Mouse (Mus musculus) liver, embryonic 14.5 days (tissue): Measurements from ENCODE around the gene Fam173a. TPM values are rescaled to one million over a fixed set of nuclear protein-coding genes. Genes with fewer than 3 reads are reported as not detected.

ENCODE experiments used
- ATAC-seq: fragments of 200-750 bp; cut with Nextera tagmentation; 2 replicates; pipeline ENCODE4 v1.8.0; 2017; ENCODE audit warnings: moderate number of reproducible peaks, mild to moderate bottlenecking, moderate library complexity; ENCODE audit not compliant: insufficient read depth
- DNase-seq, 3 experiments: peaks; one replicate each; pipeline ENCODE4 v3.0.0-alpha.2; 2012 to 2013; ENCODE audit warnings: low read depth in 3 of 3, low spot score in 3 of 3
- H3K27ac ChIP-seq: fragments of 300-500 bp; sonication (generic); 2 replicates; pipeline ENCODE4 v1.5.1; 2014; ENCODE audit warnings: moderate library complexity, mild to moderate bottlenecking, control low read depth, inconsistent platforms
- H3K27me3 ChIP-seq: fragments of 300-500 bp; sonication (generic); 2 replicates; pipeline ENCODE4 v1.6.1; 2014; ENCODE audit warnings: mild to moderate bottlenecking, low read length, moderate library complexity; ENCODE audit not compliant: control insufficient read depth, insufficient read depth
- H3K36me3 ChIP-seq: fragments of 300-500 bp; sonication (generic); replicated peaks from 2 replicates; pipeline ENCODE4 v1.6.1; 2014; ENCODE audit warnings: low read depth; ENCODE audit not compliant: control insufficient read depth, insufficient read depth
- H3K4me1 ChIP-seq, 2 experiments: fragments of 200-500 bp in 1 of 2; fragments of 300-500 bp in 1 of 2; sonication (generic) in 1 of 2; replicated peaks; 2 replicates each; pipeline ENCODE4 v1.6.1; 2012 to 2014; ENCODE audit warnings: antibody characterized with exemption in 1 of 2, inconsistent platforms in 1 of 2, low read length in 1 of 2; ENCODE audit not compliant: control insufficient read depth in 2 of 2, insufficient read depth in 2 of 2
- H3K4me2 ChIP-seq: fragments of 300-500 bp; sonication (generic); 2 replicates; pipeline ENCODE4 v1.6.1; 2014; ENCODE audit warnings: low read depth, mild to moderate bottlenecking, control low read depth, moderate library complexity
- H3K4me3 ChIP-seq, 2 experiments: fragments of 200-500 bp in 1 of 2; fragments of 300-500 bp in 1 of 2; sonication (generic) in 1 of 2; 2 replicates each; pipeline ENCODE4 v1.5.1; 2012 to 2014; ENCODE audit warnings: low read depth in 2 of 2, low read length in 2 of 2, mild to moderate bottlenecking in 2 of 2, control low read depth in 1 of 2, inconsistent platforms in 1 of 2, moderate library complexity in 1 of 2; ENCODE audit not compliant: insufficient read depth in 1 of 2
- H3K9ac ChIP-seq: fragments of 300-500 bp; sonication (generic); replicated peaks from 2 replicates; pipeline ENCODE4 v1.6.1; 2014; ENCODE audit warnings: mild to moderate bottlenecking, control low read depth, moderate library complexity
- H3K9me3 ChIP-seq: fragments of 300-500 bp; sonication (generic); 2 replicates; pipeline ENCODE4 v1.6.1; 2016; ENCODE audit warnings: low read length, mixed read lengths; ENCODE audit not compliant: control insufficient read depth
- CTCF ChIP-seq: IDR thresholded peaks from 2 replicates; pipeline ENCODE4 v1.5.1; 2016; ENCODE audit warnings: antibody characterized with exemption, low read depth, control low read depth
- EP300 ChIP-seq: IDR thresholded peaks from 2 replicates; pipeline ENCODE4 v1.6.1; 2016; ENCODE audit warnings: antibody characterized with exemption, low read depth
- WGBS: fragments of 180-500 bp; shearing (Covaris S2); extraction: QIAGEN DNeasy Blood & Tissue Kit; methylation state at CpG from one replicate; pipeline ENCODE4 v1.1.7; 2014; ENCODE audit not compliant: insufficient replicate concordance; 5-methylcytosine and 5-hydroxymethylcytosine counted together
- polyA plus RNA-seq, 2 experiments: library from polyadenylated mRNA; depleted of rRNA in 1 of 2; stranded (reverse) in 1 of 2; unstranded in 1 of 2; fragments of >200 nt; fragmentation: Nextera tagmentation in 1 of 2; extraction: Ambion mirVana in 1 of 2; gene quantifications; 2 replicates each; pipeline versions ENCODE4 v1.2.1 to v1.2.3; 2012 to 2014

The Fam173a gene
- polyA plus RNA-seq, 2 experiments = 46.6 to 57.2 TPM

DNA sequence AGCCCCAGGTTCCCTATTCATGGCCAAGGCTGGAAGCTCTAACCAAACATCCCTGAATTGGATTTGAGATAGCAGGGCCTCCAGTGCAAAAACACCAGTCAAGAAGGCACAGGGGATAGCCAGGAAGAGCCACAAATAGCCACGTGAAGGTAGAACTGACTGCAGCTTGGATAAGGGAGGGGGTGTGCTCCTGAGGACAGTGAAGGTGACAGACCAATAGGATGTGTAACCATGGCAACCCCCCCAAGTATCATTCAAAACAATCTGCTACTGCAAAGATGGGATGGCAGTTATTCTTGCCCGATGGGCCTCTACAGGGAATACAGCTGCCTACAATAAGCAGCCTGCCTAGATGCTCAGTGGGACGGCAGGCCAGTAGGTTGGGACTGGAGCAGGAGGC lies 44.8 kb upstream of the Fam173a start:
- Histone ChIP-seq H3K36me3 (peaks cover 32% of the 10 kb centered on the region), H3K27ac (no peak overlapping the region), H3K4me2 (no peak overlapping the region), H3K9ac (no peak overlapping the region), H3K4me1 (peaks cover 3 to 6% of the 10 kb centered on the region in 2 experiments; a peak in 1 of 4 replicates), H3K9me3 (no peaks in the 10 kb centered on the region), H3K4me3 (no peak overlapping the region), H3K27me3 (no peaks in the 10 kb centered on the region)
- no peak for TF ChIP-seq CTCF
- no peak for TF ChIP-seq EP300
- 51% methylated on average over 3 of the region's 3 CpGs for WGBS
- DNase-seq (no peak), ATAC-seq (no peak)

DNA sequence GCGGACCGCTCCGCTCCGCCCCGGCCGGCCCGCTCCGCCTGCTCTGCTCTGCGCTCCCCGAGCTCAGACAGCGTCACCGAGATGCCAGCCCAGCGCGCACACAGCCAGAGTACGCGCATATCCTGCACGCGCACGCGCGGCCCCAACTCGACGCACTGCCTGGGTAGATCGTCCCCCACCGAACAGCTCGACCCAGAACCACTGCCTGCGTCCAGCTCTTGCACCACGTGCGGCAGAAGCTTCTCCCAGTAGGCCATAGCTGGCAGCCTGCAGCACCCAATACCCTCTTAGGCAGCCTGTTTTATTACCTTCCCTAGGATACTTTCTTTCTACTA lies 44.3 kb upstream of the Fam173a start, which contains the start of gene Rhbdl1:
Gene Rhbdl1, minus strand, starts transcription at position 220 of the 335 bp plus-strand sequence.
- WGBS = 10% methylated on average over 24 of the region's 29 CpGs
- H3K4me1 ChIP-seq = peaks cover 3 to 6% of the 10 kb centered on the region in 2 experiments; a peak in 1 of 4 replicates
- H3K4me3 ChIP-seq = peak within 1 kb of the TSS in 1 of 2 experiments; percentile 23; a peak in 2 of 4 replicates
- H3K9me3 ChIP-seq = no peaks in the 10 kb centered on the region
- H3K36me3 ChIP-seq = peaks cover 32% of the 10 kb centered on the region
- no peak for DNase-seq
- H3K4me2 ChIP-seq = peak within 1 kb of the TSS; percentile 53
- H3K27me3 ChIP-seq = no peaks in the 10 kb centered on the region
- H3K27ac ChIP-seq = no peak within 1 kb of the TSS
- peak within 1 kb of the TSS; percentile 7; the same call in 1 of the 2 replicates for H3K9ac ChIP-seq
- no peak for ATAC-seq
- TF ChIP-seq EP300 (no peak), CTCF (no peak)

DNA sequence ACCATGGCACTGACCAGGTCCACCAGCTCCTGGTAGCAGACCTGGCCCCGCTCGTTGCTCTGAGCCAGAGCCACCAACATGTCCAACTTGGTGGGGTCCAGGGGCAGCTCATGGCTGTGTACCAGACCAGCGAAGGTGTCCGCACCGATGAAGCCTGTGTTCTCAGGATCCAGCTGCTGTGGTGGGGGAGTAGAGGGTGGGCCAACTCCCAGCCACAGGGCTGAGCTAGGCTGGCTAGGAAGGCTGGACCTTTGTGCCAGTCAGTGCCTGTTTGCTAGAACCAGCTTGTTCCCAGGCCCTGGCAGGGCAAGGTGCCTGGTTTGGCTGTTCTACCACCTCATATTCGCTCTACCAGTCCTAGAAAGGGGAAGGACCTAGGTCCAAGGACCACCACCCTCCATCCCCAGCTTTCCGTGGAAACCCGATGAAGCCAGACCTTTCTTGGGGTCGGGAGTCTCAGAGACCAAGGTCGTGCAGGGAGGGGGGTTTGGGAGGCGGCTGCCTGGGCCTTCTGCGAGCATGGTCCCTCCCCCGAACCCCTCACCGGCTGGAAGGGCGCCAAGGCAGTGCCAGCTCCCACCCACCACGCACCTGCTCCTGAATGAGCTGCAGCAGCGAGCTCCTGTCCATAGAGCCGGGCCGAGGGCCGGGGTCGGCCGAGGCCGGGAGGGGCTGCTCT lies 43.8 kb upstream of the Fam173a start:
- no peak for DNase-seq
- H3K4me3 ChIP-seq = peak overlapping the region in 1 of 2 experiments; percentile 23; a peak in 2 of 4 replicates

DNA sequence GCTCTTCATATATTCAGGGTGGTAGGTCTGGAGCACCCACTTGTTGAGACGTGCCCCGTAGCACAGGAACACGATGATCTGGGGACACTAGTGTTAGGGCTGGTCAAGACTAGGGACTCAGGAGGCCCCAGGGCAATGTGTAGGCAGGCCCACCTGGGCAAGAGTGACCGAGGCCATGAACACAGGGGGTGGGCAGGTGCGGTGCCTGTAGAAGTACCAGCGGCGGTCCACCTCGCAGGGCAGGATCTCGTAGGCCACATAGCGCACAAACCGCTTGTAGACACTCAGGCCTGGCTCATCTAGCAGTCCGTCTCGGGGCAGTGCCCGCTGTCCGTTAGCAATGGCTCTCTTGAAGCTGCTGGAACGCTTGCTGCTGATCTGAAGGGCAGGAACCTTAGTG lies 43.1 kb upstream of the Fam173a start:
- Histone ChIP-seq H3K4me1 (peaks cover 9 to 13% of the 10 kb centered on the region in 2 experiments), H3K4me2 (no peak overlapping the region), H3K9ac (no peak overlapping the region), H3K27ac (no peak overlapping the region), H3K27me3 (no peaks in the 10 kb centered on the region), H3K9me3 (no peaks in the 10 kb centered on the region), H3K36me3 (peaks cover 27% of the 10 kb centered on the region), H3K4me3 (no peak overlapping the region)
- DNase-seq (no peak), ATAC-seq (no peak)
- 81% methylated on average over 16 of the region's 16 CpGs for WGBS
- no peak for TF ChIP-seq CTCF
- TF ChIP-seq EP300 = no peak

More for the DNA sequence above, 43.8 kb upstream of the Fam173a start:
- Histone ChIP-seq H3K9ac (peak overlapping the region; percentile 7; the same call in 1 of the 2 replicates), H3K27me3 (no peaks in the 10 kb centered on the region), H3K4me2 (peak overlapping the region; percentile 53), H3K36me3 (peaks cover 29% of the 10 kb centered on the region), H3K4me1 (peaks cover 7 to 9% of the 10 kb centered on the region in 2 experiments), H3K9me3 (no peaks in the 10 kb centered on the region), H3K27ac (no peak overlapping the region)
- no peak for ATAC-seq
- WGBS = 26% methylated on average over 21 of the region's 23 CpGs
- TF ChIP-seq CTCF (no peak), EP300 (no peak)

DNA sequence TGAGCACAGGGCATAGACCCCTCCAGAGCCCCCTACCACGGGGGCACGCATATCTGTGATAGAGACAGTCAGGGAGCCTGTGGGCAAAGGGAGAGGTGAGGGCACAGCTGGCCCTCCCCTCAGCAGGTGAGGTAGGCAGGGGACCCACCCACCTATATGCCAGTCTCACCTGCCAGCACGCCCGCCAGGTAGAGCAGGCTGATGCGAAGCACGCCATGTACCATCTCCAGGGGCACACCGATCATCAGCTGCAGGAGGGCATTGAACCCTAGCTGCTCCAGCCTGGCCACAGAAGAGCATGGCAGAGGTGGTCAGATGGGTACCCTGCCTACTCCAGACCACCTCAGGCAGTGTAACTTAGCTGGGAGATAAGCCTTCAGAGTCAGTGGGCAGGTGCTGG lies 42.6 kb upstream of the Fam173a start:
- no peaks in the 10 kb centered on the region for H3K9me3 ChIP-seq
- H3K9ac ChIP-seq = no peak overlapping the region
- H3K27me3 ChIP-seq = no peaks in the 10 kb centered on the region
- no peak overlapping the region for H3K27ac ChIP-seq
- peaks cover 27% of the 10 kb centered on the region for H3K36me3 ChIP-seq
- H3K4me1 ChIP-seq = peaks cover 9 to 13% of the 10 kb centered on the region in 2 experiments
- no peak overlapping the region for H3K4me3 ChIP-seq
- WGBS = 86% methylated on average over 7 of the region's 7 CpGs
- DNase-seq (no peak), ATAC-seq (no peak)
- no peak for TF ChIP-seq EP300
- TF ChIP-seq CTCF = no peak
- H3K4me2 ChIP-seq = no peak overlapping the region
